ENCODE assay signal across 8 mouse cellular contexts in the genomic region with DNA sequence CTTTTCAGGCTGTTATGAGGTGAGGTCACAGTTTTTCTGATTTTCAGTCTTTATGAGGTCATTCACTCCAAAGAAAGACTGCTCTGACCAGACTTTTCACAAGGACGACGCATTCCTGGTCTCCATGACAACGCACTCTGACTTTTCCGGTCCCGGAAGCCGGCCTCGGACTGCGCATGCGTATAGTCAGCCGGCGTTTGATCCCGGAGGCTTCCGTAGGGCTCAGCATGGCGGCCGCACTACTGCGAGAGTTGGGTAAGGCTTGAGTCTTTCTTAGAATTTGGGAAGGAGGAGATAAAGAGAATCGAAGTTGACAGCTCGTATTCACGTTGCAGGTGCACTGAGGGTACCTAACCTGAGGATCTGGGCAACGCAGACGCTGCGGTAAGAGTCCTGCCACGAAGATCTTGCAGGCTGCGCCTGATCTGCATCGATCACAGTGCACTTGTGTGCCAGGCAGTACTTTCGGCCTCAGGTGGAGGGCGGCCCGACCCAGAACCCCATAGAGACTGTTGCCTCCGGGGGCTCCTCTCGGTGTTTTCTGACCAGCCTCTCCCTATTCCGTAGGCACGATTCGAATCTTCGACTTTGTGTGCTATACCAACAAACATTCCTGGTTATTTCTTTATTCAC. TPM values are rescaled to one million over a fixed set of nuclear protein-coding genes. Genes with fewer than 3 reads are reported as not detected.
A peak's percentile ranks its signal among the peaks of the same experiment; 100 is the strongest.
DNase-seq lines count a peak whose midpoint lies in the region; ATAC-seq lines count a peak whose summit lies in the region.

A gene (plus strand): TSS at position 203 of the 633 bp plus-strand sequence.

- ATAC-seq in erythroblast, adult 5-6 weeks (replicated peaks; ENCODE audit: low FRiP score, poor library complexity, severe bottlenecking): peak; percentile 89
- peak; percentile 82 for ATAC-seq in kidney, embryonic 15.5 days (replicated peaks; ENCODE audit: low FRiP score)
- ATAC-seq in monocyte, adult 5-6 weeks (replicated peaks; ENCODE audit: insufficient number of reproducible peaks, low FRiP score, low TSS enrichment, poor library complexity, severe bottlenecking): peak; percentile 88

- peak within 1 kb of the TSS; percentile 82 for H3K4me3 ChIP-seq in heart, embryonic 10.5 days
- peak within 1 kb of the TSS; percentile 66 for H3K4me3 ChIP-seq in kidney, embryonic 15.5 days (replicated peaks)

- peak within 1 kb of the TSS; percentile 87 for H3K27ac ChIP-seq in heart, embryonic 10.5 days
- H3K27ac ChIP-seq in kidney, embryonic 15.5 days: peak within 1 kb of the TSS; percentile 74

- H3K27me3 ChIP-seq in heart, embryonic 10.5 days (ENCODE audit: insufficient read depth, poor library complexity, severe bottlenecking): no peaks in the 10 kb centered on the region
- no peaks in the 10 kb centered on the region for H3K27me3 ChIP-seq in kidney, embryonic 15.5 days

- DNase-seq in B cell, adult 2 months: peak; percentile 92 to 93
- DNase-seq in brain, adult 2 months (ENCODE audit: low read depth, low spot score): peak; percentile 97
- DNase-seq in heart, embryonic 10.5 days (ENCODE audit: low spot score): peak; percentile 97
- DNase-seq in liver: peak; percentile 97
- DNase-seq in spleen, postnatal 4 days (ENCODE audit: low spot score in 2 of 2): peak; percentile 93 to 98

- under 1% methylated on average over 34 of the region's 34 CpGs for WGBS in heart, embryonic 10.5 days
- WGBS in kidney, embryonic 15.5 days: under 1% methylated on average over 34 of the region's 34 CpGs

- H3K4me1 ChIP-seq in heart, embryonic 10.5 days: peaks cover 24% of the 10 kb centered on the region
- peaks cover 23% of the 10 kb centered on the region for H3K4me1 ChIP-seq in kidney, embryonic 15.5 days

- H3K36me3 ChIP-seq in heart, embryonic 10.5 days: peaks cover 39% of the 10 kb centered on the region
- H3K36me3 ChIP-seq in kidney, embryonic 15.5 days: peaks cover 41% of the 10 kb centered on the region

- peak within 1 kb of the TSS; percentile 69 for H3K9ac ChIP-seq in kidney, embryonic 15.5 days

- no peaks in the 10 kb centered on the region for H3K9me3 ChIP-seq in heart, embryonic 10.5 days
- no peaks in the 10 kb centered on the region for H3K9me3 ChIP-seq in kidney, embryonic 15.5 days (replicated peaks)

- peak within 1 kb of the TSS; percentile 73 for H3K4me2 ChIP-seq in kidney, embryonic 15.5 days

RNA-seq across cellular contexts. Expression of the gene that starts here (rescaled TPM):
- total RNA-seq in erythroblast, adult 5-6 weeks (2015; ENCODE audit: low replicate concordance): 24.0 and 27.7 TPM in 2 replicates
- 7.5 and 16.2 TPM in 2 replicates for total RNA-seq in erythroblast, adult 5-6 weeks (2017; ENCODE audit: low replicate concordance)
- polyA plus RNA-seq in heart, embryonic 10.5 days (2016; fragmentation: Nextera tagmentation; extraction: Ambion mirVana): 116 and 137 TPM in 2 replicates
- polyA plus RNA-seq in kidney, embryonic 15.5 days (2015; fragmentation: Nextera tagmentation; extraction: Ambion mirVana): 145 TPM in 2 replicates
- total RNA-seq in monocyte, adult 5-6 weeks (2017): 19.8 to 46.1 TPM (median 30.4 TPM) in 3 replicates

Comparison
In these comparisons a context has a peak if more than half of its experiments do, and no peak if none do; other contexts are left out.
1. Peak in every context shown above with its lines: DNase-seq, ATAC-seq, H3K4me3 ChIP-seq and H3K27ac ChIP-seq.